Mouse (Mus musculus): ENCODE data around the gene Pla2g3.

The Pla2g3 gene

DNA sequence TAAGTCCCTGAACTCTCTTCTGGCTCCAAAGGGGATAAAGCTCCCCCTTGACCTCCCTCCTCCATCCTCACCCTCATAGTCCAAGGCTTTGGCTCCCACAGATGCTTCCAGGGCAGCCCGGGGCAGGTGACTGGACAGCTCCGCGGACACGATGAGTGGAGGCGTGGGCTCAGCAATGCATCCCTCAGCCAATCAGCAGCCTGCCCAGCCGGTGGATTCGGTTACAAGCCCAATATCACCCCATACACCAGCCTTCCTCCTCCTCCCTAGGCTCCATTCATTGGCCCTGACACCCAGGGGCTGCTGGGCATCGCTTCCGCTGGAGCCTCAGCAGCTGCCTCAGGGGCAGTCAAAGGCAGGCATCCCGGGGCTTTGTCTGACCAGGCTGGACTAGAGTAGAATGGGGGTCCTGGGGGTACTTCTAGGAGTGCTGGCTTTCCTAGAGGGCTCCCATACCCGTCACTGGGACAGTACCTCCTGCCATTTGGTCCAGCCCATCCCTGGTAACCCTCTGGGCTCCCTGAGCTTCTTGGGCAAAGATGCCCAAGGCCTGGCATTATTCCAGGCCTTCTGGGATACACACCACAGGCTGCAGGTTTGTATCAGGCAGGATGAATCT lies at the start of gene Pla2g3:
TSS of gene Pla2g3 (plus strand) at position 333 of the 619 bp plus-strand sequence.
- DNase-seq = no peak

DNA sequence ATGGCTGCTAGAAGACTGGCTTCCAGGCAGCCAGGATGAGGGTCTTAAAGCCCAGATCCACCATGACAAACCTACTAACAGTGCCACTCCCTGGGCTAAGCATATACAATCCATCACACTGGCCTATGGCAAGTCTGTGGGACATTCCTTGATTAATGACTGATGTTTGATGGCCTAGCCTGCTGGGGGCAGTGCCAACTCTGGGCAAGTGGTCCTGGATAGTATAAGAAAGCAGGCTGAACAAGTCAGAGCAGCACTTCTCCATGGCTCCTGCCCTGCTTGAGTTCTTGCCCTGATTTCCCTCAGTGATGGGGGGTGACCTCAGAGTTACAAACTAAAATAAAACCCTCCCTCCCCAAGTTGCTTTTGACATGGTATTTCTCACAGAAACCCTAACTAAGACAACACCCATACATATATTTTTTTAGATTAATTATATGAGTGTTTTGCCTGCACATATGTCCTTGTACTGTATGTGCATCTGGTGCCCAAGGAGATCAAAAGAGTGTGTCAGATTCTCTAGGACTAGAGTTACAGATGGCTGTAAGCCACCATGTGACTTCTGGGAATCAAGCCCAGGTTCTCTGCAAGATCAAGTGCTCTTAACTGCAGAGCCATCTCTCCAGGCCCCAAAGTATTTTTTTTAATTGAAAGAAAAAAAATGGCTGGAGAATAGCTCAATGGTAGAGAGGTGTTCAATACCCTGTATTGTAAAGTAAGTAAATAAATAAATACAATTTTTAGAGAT lies 46.2 kb upstream of the Pla2g3 start:
- DNase-seq = no peak

DNA sequence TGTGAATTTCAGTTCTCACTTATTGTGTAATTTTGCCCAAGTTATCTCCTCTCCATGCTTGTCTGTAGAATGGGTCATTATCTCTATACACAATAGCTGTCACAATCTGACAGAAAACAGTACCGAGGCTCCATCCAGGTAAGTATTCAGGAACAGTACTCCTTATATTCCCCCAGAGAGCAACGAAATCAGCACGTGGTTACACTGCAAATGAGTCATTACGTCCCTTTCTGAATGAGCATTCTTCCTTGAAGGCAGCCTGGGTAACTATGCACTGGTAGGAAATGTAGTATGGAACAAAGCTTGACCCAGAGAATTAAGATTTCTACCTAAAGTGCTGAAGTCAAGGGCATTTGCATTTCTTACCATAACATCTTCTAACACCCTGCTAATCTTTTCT lies 45.4 kb upstream of the Pla2g3 start:
- no peak for DNase-seq

DNA sequence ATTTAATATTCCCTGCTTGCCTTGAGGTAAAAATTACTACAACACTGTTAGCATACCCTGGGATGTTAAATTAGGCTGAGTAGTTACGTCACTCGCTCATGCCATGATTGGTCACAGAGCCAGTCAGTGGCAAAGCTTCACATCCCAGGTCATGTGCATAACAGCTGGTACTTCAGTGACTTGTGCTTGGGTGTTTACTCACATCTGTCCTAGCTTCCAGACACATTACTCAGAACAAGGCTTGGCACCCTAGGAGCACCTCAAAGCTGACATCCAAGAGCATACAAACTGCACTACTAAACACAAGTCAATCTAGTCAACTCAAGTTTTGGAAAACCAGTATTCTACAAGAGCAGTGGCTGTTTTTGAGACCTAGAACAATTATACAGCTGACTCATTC lies 45.0 kb upstream of the Pla2g3 start:
- DNase-seq = no peak

DNA sequence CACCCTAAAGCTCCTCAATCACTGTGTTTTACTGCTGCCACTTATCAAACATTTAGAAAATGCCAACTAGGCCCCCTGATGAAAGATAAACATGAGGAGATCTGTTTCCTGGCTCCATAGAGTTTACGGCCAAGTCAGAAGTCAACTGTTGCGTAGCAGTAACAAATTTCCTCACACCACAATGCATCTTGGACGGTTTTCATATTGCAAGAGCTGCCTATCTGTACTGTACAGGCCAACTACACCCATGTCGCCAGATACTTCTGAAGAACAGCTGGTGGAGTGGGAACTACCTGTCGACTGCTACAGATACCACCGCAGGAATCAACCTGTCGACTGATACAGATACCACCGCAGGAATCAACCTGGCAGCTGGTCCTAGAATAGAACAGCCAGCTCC lies 43.2 kb upstream of the Pla2g3 start:
- no peak for DNase-seq

DNA sequence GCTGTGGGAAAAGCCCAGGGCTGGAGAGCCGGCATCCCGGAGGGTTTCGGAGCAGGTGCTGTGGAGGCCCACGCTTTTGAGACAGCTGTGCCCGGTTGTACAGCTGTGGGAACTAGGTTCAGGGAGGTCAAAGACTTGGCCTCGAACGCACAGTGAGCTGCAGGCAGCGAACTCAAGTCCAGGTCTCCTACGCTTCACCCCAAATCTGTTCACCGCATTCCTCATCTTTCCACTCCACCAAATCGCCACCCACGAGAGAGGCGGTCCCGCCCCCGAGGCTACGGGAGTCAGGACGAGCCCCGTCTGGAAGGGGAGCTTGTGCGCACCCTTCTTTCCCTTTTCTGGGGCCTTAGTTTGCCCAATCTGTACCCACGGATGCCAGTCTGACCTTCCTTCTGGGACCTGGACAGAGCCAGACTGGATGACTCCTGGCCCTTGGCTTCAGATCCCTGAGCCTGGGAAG lies 36.4 kb upstream of the Pla2g3 start:
- DNase-seq = peak; percentile 17

DNA sequence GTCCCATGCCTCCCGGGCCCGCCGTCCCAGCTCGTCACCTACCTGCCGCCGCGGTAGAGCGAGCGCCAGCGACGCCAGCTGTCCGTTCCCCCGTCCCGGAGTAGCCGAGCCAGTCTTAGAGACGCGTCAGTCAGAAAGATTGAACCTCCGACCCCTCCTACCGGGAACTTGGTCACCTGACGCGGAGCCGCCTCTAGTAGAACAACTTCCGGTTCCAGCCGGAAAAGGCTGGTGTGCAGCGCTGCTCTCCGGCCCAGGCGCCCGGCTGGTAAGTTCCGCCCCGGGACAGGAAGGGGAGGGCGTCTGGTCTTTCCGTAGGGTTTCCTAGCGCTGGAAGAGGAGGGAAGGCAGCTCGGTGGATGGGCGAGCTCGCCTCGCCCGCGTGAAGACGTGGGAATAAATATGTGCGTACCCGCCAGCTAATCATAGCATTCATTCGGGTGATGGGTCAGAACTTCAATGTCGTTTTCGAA lies 35.9 kb upstream of the Pla2g3 start, which contains the start of gene Rnf185:
TSS of gene Rnf185 (minus strand) at position 197 of the 473 bp plus-strand sequence.
- DNase-seq = peak; percentile 92

DNA sequence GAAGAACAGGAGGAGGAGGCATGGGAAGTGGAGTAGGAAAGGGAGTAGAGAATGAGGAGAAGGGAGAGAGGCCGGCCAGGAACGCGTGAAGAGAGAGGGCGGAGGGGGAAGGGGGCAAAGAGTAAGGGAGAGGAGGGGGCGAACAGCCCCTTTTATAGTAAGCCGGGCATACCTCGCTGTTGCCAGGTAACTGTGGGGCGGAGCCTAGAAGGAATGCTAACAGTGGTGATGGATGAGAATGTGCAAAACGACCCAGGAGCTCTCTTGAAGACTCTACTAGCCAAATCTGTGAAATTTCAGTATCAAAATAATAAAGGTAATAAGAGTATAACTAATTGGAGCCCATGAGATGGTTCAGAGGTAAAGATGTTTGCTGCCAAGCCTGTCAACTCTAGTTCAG lies 35.3 kb upstream of the Pla2g3 start:
- peak; percentile 34 for DNase-seq

DNA sequence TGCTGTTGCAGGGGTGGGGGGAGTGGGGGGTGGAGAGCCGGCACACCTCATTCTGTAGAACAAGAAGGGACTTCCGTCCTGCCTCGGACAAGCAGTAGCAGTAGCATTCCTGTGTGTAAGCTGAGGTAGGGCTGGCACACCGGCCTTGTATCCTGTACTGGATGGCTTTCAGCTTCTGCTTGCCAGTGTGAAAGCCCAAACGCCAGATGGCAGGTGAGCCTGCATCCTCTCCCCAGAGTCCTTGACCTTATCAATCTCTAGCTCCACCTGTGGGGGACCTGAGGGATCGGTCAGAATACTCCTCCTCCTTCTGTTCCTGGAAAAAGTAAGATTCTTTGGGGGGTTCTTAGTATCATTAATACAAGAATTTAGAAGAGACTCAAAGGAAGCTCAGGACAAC lies 34.6 kb upstream of the Pla2g3 start:
- no peak for DNase-seq

DNA sequence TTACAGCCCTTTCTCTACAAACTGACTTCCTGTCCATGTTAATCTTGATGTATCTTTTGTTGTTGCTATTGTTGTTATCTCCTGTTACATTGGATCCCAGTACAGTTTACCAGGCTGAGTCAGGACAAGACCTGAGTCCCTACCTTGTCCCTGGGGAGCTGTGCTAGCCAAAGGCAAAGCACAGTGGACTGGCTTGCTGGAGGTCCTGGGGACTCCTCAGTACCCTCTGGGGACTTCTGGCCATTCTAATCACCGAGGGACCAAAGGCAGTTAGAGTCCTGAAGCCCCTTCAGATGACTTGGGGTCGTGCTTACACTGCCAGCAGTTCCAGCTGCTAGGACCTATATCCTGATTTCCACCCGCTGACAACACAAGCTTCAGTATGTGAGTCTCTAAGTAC lies 33.6 kb upstream of the Pla2g3 start:
- no peak for DNase-seq

DNA sequence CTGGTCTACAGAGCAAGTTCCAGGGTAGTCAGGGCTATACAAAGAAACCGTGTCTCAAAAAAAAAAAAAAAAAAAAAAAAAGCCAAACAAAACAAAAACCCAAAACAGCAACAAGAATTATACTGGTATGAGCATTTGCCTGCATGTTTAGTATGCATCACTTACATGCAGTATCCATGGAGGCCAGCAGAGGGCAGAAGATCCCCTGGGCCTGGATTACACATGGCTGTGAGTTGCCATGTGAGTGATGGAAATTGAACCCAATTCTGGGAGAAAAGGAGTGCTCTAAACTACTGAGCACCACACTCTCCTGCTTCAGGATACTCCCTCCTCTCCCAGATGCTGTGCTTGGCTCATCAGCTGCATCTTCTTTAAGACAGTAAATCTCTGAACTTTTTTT lies 31.7 kb upstream of the Pla2g3 start:
- peak; percentile 75 for DNase-seq

DNA sequence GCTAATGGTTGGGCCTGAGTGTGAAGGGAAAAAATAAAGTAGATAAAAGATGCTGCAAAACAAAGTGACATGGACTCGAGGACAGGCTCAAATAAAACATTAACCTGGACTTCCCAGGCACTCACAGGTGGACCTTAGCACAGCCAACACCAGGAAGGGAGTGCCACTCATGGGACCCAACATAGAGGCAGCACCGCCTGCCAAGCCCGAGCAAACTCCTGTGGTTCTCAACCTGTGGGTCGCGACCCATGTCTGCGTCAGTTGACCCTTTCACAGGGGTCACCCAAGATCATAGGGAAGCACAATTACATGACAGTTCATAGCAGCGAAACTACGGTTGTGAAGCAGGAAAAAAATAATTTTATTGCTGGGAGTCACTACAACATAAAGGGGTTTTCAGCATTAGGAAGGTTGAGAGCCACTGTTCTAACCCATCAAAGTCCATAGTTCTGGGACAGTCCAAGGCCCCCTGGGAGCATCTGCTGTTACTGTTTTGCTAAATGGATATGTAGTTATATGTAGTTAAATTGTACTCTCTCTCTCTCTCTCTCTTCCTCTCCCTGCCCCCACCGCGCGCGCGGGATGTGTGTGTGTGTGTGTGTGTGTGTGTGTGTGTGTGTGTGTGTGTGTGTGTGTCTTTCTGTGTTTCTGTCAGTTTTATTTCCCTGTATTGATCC lies 29.5 kb upstream of the Pla2g3 start:
- no peak for DNase-seq

DNA sequence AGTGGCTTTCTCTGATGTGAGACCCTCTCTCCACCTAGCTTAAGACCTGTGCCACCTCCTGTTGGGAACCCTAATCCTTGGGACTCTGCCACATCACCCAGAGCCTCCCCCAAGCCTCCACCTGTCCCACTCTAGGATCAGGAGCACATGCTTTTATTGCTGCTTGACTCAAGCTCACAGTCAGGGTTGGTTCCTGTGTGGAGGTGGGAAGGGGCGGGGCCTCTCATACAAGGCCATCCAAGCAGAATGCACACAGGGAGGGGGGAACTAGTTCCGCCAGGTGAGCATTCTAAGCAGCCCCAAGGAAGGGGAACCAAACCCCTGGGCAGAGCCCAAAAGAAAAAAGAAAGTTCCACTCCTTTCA lies 29.0 kb upstream of the Pla2g3 start:
- no peak for DNase-seq

DNA sequence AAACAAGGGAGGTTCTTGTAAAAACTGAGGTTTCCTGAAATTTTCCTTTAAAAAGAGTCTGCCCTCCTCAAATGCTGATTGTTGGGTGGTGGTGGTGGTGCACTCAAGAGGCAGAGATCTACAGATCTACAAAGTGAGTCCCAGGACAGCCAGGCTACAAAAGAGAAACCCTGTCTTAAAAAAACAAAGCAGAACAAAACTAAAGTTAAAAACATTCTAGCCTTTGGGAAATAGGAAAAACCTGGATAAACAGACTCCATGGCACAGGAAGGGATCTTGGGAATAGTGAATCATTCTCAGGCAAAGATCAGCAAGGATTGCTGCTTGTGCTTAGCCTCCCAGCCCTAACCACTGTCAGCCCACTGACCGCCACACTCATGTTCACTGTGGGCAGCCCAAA lies 25.2 kb upstream of the Pla2g3 start:
- no peak for DNase-seq

DNA sequence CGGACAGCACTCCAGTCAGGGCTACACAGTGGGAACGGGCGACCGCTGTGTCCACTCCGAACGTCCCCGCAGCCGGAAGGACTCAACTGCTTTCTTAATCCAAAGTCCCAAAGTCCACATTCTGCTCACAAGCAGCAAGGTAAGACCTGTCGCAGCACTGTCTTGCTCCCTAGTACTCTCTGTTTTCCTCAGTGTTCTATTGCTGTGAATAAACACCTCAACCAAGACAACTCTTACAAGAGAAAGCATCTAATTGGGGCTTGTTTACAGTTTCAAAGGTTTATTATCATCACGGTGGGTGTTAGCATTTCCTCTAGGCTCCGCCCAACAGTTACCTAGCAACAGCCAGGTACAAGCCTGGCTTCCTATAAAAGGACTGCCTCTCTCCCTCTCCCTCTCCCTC lies 16.6 kb upstream of the Pla2g3 start:
- no peak for DNase-seq

DNA sequence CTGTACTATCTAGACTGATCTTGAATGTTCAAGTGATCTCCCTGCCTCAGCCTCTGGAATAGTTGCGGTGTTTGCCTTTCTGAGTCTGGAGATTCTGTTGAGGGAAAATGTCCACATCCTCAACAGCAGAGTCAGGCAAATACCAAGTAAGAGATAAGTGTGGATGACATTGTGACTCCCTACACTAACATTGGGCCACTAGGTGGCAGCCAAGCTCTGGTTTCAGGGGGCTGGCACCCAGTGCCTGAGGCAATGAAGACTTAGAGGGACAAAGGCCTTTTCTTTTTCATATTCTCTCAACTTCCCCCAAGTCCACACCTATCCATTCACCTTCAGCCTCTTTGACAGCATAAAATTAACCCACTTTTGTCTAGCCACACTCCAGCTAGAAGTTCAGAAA lies 15.6 kb upstream of the Pla2g3 start:
- peak; percentile 91 for DNase-seq

DNA sequence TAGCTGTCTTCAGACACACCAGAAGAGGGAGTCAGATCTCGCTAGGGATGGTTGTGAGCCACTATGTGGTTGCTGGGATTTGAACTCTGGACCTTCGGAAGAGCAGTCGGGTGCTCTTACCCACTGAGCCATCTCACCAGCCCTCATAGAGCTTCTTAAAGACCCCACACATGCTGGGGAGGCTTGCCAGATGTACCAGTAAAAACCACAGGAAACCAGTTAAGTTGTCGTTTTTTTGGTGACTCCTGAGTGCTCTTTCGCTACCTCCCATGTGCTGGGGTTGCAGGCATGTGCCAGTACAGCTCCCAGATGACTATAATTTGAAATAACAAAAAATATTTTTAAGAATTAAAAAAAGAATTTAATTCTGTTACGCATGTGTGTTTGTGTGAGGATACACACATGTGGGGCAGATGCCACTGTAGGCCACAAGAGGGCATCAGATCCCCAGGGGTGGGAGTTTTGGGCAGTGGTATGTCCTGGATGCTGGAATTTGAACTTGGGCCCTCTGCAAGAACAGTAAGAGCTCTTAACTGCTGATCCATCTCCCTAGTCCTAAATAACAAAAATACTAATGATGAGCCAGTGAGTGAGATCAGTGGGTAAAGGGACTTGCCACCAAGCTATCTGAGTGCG lies 13.5 kb upstream of the Pla2g3 start:
- no peak for DNase-seq

DNA sequence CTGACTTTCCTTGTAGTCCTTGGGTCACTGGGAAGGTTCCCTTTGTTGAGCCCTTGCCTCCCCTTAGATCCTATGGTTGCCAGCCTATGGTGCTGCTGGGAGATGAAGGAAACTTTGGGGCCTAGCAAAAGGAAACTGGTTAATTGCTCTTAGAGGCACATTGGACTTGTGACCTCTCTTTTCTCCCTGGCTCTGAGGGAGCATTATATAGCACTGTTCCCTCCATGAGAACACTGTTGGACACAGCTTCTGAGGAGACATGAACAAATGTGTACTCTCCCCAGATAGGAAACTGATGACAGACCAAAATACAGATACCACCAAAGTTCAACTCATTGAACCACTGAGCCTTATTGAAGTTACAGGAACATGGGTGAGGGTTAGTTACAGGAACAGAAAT lies 12.6 kb upstream of the Pla2g3 start:
- no peak for DNase-seq

DNA sequence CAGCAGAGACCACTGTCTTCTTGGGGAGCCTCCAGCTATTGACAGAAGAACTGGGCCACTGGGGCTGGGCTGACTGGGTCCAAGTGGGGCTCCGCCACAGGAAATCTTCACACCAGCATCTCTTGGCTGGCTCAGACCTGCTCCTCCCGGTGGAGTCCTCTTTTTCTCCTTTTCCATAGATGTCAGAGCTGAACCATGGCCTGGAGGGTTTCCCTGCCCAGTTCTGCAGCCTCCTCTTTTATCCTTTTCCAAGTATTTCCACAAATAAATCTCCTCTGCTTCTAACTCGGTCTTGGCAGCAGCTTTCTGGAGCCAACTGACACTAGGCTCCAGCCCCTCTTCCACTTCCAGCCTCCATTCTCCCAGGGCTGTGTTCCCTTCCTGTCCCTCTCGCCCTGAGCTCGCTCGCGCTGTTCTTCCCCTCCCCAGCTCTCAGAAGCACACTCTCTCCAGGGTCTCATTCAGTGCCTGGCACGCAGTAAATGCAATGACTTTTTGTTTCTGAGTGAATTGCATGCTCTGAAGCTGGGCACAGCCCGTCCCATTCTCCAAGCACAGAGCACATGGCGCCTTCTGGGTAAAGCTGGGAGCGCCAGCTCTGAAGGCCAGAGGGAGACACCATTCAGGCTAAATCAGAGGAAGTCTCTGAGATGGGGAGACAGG lies 4.0 kb upstream of the Pla2g3 start:
- DNase-seq = no peak

DNA sequence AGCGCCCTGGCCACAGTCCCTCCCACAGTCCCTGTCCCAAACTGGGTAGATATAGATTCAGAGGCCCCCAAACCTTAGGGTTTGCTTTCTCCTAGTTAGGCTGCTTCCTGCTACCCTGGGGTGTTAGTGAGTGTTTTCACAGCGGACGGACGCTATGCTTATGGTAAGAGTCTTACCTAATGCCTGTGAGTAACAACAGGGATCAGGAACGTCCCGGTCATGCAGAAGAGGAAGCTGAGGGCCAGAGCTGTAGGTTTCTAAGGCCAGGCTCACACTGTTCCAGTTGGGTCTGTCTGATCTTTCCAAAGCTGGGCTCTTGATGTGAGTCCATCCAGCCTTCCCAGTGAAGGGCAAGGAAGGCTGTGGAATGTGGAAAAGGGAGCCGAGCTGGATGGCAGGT lies 1.7 kb upstream of the Pla2g3 start:
- DNase-seq = no peak

DNA sequence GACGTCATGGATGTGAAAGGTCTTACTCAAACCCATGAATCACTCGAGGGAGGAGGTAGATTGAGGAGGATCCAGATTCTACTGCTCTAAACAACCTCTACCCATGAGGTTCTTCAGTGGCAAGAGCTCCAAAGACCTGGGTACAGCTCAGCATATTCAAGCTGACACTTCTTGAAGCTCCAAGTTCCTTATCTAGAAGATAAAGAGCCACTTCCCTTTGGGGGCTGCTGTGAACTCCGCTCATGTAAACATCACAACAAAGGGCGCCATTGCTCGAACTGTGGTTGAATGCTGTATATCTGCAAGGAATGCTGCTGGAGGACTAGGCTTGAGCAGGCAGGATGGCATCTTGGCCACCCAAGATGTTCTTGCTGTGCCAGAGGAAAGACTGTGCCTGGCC lies 952 bp downstream of the Pla2g3 start:
- no peak for DNase-seq

DNA sequence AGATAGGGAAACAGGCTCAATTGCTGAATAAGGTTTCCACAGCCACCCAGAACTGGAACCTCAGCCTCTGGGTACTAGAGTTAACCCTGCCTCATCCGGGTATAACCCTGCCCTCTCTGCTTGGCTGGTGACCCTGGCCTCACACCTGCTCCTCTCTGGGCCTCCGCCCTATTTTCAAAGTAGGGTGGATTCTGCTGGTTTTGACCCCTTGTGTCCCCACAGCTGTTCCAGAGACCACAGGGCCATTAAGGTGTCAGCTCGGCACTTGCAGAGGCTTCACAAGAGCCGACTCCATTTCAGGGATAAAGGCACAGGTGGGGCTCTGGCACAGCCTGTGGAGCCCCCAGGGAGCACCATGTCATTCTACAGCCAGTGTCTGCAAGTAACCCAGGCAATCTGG lies 4.7 kb downstream of the Pla2g3 start:
- DNase-seq = no peak

DNA sequence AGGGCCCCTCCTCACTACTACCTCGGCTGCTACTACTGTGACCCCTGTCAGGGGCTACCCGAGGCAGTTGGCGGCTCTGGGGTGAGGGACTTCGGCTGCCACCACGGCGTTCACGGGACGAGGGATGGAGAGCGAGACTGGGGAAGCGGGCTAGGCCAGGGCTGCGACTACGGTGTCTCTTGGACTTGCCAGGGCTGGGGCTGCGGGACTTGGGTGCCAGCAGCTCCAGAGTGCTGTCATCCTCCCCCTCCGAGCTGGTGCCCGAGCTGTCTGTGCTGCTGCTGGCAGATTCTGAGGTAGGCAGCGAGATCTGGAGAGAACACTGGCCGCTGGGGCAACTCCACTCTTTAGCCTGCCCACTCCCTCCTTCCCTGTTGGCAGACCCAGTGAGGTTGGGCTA lies 6.8 kb downstream of the Pla2g3 start:
- DNase-seq = no peak

Measured in right cerebral cortex, postnatal 14 days (tissue).